Mouse (Mus musculus): ENCODE data around the gene R3hdm1.
"Not testable (repeated sequence)": the region's sequence is repeated elsewhere in the genome, so short reads cannot be mapped to it uniquely, and the experiment has no call there.

R3hdm1 gene

GRCm38 (mm10) chr1:128136222-128136621 lies 33.1 kb downstream of the R3hdm1 start:
- DNase-seq (ENCODE audit: low spot score) = not testable (repeated sequence)

DNA sequence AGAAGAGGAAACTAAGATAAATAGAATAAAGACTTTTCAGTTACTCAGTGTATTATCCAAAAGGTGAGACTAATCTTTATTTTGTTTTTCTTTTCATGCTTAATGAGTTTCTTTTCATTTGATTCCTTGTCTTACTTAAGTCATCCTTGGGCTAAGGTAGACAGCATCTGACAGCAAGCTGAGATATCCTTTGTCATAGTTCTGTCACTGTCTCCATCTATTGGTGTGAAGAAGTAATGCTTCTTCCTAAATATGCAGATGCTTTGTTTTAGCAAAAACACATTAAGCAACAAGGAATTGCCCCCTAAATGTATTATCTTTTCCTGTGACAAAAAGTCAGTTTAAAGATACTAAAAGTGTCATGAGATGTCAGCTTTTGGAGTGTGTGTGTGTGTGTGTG lies 37.9 kb downstream of the R3hdm1 start:
- DNase-seq (ENCODE audit: low spot score) = no peak

- no peak for DNase-seq (ENCODE audit: low spot score)
Measured at GRCm38 (mm10) chr1:128141737-128142136, 38.6 kb downstream of the R3hdm1 start.

GRCm38 (mm10) chr1:128166956-128167355 lies 63.9 kb downstream of the R3hdm1 start:
- DNase-seq (ENCODE audit: low spot score) = no peak

DNA sequence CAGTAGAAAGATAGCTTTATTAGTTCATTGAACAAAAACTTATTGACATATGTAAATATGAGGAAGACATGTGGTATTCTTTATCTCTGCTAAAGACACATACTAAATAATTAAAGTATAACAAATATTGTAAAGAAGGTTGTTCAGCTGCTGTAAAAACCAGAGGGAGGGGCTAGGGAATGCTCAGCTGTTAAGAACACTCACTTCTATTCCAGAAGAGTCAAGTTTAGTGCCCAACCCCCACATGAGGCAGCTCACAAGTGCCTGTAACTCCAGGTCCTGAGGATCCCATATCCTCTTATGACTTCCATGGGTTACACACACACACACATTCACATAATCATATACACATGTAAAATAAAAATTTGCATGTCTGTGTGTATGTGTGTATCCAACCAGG lies 67.0 kb downstream of the R3hdm1 start:
- no peak for DNase-seq (ENCODE audit: low spot score)

DNA sequence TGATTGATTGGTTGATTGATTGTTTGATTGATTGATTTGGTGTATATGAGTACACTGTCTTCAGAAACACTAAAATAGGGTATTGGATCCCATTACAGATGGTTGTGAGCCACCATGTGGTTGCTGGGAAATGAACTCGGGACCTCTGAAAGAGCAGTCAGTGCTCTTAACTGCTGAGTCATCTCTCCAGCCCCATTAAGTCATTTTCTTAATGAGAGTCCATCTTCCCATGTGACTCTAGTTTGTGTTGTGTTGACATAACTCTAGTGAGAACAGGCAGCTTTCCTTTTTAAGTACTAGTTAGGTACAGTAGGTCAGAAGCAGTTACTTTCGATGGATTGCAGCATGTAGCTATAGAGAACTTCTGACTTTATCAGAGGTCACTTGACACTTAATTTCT lies 88.3 kb downstream of the R3hdm1 start:
- no peak for DNase-seq (ENCODE audit: low spot score)

- DNase-seq (ENCODE audit: low spot score) = no peak
Measured at GRCm38 (mm10) chr1:128192369-128192768, 89.3 kb downstream of the R3hdm1 start.

- DNase-seq (ENCODE audit: low spot score) = no peak
Measured at GRCm38 (mm10) chr1:128194011-128194410, 90.9 kb downstream of the R3hdm1 start.

GRCm38 (mm10) chr1:128197353-128197752 lies 94.3 kb downstream of the R3hdm1 start:
- no peak for DNase-seq (ENCODE audit: low spot score)

- no peak for DNase-seq (ENCODE audit: low spot score)
Measured at GRCm38 (mm10) chr1:128213261-128213660, 110.2 kb downstream of the R3hdm1 start.

DNA sequence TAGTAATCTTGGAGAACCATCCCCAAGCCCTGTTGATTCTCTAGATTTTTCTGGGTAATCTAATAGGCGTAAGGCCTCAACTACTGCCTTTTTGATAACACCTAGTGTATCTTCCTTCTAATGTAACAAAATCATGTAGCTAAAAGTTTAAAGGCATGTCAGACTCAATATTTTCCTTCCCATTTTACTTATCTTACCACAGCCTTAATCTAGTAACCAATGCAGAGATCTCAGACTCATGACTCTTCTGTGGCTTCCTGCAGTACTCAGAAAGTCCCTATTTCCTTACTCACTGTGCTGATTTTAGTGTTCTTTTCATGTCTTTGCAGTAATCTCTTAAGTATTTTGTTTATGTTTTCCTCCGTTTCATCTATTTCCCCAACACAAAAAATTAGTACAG lies 118.8 kb downstream of the R3hdm1 start:
- DNase-seq (ENCODE audit: low spot score) = no peak

DNA sequence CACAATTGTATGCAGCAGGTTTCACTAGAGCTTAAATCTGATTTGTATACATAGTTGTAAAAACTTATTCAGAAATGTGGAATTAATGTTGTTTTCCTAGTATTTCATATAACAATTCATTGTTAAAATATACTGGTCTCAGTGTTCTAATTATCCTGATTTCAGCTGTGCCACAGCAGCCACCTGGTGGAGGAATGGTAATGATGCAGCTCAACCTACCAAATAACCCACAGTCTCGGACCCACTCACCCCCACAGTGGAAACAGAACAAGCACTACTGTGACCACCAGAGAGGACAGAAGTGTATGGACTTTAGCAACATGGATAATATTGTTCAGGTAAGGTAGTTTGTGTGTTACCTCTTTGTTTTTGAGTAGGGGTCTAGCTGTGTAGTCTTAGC lies 120.2 kb downstream of the R3hdm1 start:
- no peak for DNase-seq (ENCODE audit: low spot score)

DNA sequence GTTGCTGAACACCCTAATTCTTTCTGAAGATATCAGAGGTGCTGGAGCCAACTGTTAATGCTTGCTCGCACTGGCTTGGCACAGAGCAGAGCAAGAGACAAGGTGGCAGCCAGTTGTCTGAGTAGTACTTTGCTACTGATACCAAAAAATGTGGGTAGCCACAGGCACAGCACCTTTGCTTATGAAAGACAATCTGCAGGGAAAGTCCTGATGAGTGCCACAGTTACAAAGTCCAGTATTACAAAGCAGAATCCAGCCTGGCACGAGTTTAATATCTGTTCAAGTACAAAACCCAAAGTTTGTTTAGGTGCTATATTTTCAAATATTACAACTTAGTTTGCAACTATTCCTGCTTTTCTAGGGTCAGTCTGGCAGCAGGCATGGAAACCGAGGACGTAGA lies 132.1 kb downstream of the R3hdm1 start:
- no peak for DNase-seq (ENCODE audit: low spot score)

DNA sequence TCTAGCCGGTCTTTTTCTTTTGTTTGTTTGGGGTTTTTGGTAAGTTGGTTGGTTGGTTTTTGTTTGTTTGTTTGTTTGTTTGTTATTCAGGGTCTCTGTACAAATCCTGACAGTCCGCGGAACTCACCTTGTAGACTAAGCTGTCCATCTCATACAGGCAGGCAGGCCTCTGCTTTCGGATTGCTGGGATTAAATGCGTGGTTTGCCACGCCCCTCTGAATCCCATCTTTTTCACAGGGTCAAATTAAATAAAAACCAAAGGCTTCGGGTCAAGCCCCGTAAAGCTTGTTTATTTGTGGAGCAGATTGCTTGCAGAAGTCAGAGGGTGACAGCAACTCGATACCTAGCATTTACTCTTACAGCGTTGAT lies 140.5 kb downstream of the R3hdm1 start, which contains the start of gene Ubxn4:
Gene Ubxn4, plus strand, starts transcription at position 338 of the 369 bp plus-strand sequence.
- DNase-seq (ENCODE audit: low spot score) = peak; percentile 4

DNA sequence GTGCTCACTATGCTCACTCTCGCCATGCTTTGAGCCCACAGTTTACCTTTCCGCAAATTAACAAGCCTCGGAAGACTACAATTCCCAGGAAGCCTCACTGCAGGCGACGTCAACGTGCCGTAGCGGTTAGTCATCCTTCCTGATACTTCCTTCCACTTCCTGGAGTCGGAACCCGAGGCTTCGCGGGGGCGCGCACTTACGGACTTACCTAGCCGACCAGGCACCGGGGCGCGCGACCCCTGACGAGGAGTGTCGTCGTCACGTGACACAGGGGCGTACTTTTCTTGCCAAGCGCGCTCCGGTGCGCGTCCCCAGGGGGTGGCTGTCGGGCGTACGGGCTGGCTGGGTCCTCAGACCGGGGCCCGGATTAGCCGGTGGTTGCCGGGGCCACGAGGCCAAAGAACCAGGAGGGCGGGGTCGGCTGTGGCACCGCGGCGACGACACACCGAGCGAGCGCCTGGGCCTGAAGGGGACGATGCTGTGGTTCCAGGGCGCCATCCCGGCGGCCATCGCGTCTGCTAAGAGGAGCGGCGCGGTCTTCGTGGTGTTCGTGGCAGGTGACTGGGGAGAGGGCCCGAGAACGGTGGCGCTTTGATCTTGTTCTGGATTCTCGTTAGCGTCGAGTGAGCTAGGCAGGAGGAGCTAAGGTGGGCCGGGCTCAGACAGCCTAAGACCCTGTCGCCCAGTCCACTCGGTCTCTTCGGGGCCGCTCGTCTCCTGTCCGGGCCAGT lies 141.1 kb downstream of the R3hdm1 start:
- DNase-seq (ENCODE audit: low spot score) = peak; percentile 83

- peak; percentile 9 for DNase-seq (ENCODE audit: low spot score)
Measured at GRCm38 (mm10) chr1:128244727-128245355, 141.7 kb downstream of the R3hdm1 start.

GRCm38 (mm10) chr1:128267061-128267460 lies 164.0 kb downstream of the R3hdm1 start:
- not testable (repeated sequence) for DNase-seq (ENCODE audit: low spot score)

- DNase-seq (ENCODE audit: low spot score) = no peak
Measured at GRCm38 (mm10) chr1:128270731-128271130, 167.6 kb downstream of the R3hdm1 start.

- no peak for DNase-seq (ENCODE audit: low spot score)
Measured at GRCm38 (mm10) chr1:128275908-128276307, 172.8 kb downstream of the R3hdm1 start.

GRCm38 (mm10) chr1:128278563-128278962 lies 175.5 kb downstream of the R3hdm1 start:
- DNase-seq (ENCODE audit: low spot score) = no peak

DNA sequence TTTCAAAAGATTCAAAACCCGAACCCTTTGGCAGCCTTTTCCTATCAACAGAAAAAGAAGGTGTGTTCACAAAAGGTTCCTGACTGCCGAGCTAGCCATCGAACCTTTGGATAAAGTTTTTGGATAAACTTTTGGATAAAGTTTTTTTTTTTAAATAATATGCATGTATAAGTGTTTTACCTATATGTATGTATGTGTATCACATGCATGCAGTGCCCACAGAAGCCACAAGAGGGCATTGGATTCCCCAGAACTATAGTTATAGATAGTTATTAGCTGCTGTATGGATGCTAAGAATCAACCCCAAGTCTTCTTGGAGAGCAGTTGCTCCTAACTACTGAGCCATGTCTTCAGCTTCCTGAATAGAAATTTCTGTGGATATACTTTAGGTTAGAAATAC lies 178.7 kb downstream of the R3hdm1 start:
- no peak for DNase-seq (ENCODE audit: low spot score)

DNA sequence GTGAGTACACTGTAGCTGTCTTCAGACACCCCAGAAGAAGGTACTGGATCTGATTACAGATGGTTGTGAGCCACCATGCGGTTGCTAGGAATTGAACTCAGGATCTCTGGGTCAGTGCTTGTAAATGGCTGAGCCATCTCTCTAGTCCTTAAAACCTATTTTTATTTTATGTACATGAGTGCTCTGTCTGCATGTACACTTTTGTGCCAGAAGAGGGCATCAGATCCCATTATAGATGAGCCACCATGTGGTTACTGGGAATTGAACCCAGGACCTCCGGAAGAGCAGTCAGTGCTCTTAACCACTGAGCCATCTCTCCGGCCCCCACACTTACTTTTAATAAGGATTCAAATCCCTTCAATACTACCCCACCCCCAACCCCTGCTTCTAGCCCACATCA lies 179.8 kb downstream of the R3hdm1 start:
- DNase-seq (ENCODE audit: low spot score) = no peak

DNA sequence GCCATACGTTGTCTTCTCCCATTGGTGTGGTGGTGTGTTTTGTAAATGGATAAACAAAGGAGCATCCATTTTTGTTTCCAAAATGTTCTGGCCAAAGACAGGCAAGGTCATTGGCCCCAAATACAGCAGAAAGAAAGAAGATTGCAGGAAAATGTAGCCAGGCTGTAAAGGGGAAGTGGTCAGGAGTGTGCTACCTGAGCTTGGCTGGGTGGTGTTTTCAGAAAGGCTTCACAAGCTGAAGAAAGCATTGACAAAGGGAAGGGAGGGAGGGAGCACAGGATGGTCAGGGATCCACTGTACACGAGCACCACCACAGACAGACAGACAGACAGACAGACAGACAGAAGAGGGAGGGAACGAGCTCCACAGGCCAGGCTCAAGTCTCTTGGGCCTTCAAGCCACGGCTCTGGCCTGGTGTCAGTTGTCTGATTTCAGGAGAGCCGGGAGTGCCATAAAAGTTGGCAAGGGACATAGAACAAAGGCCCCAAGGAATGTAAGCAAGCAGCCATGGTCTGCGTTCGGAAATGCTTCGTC lies 181.1 kb downstream of the R3hdm1 start:
- no peak for DNase-seq (ENCODE audit: low spot score)

- no peak for DNase-seq (ENCODE audit: low spot score)
Measured at GRCm38 (mm10) chr1:128285136-128285535, 182.0 kb downstream of the R3hdm1 start.

Data from ovary, postnatal 14 days (tissue).